Comparison of ENCODE assay signal across 17 mouse cellular contexts in genomic region chr1:165062813-165063492, GRCm38 (mm10).
DNase-seq lines count a peak whose midpoint lies in the region; ATAC-seq and TF ChIP-seq lines count a peak whose summit lies in the region.
"Had no signal": no experiment of that assay in that cellular context is flagged by ENCODE, and none has a peak within 500 bp of the region (broad histone marks: within the 10 kb centered on the region; RNA-seq: fewer than 3 reads in every experiment).

No protein-coding gene starts in this region.

- no peak overlapping the region for H3K27ac ChIP-seq in neural tube, embryonic 12.5 days
- peak overlapping the region; percentile 43; the same call in 1 of the 2 replicates for H3K27ac ChIP-seq in midbrain, postnatal 0 days (ENCODE audit: low read depth, low read length)
- H3K27ac ChIP-seq in gastrocnemius, adult 2 months: no peak overlapping the region
- H3K27ac ChIP-seq: forebrain, embryonic 12.5 days; limb, embryonic 15.5 days; macrophage had no signal

- no peaks in the 10 kb centered on the region for H3K9me3 ChIP-seq in neural tube, embryonic 12.5 days
- H3K9me3 ChIP-seq in midbrain, postnatal 0 days (ENCODE audit: low read length): no peaks in the 10 kb centered on the region
- H3K9me3 ChIP-seq: forebrain, embryonic 12.5 days; limb, embryonic 15.5 days had no signal

- no peaks in the 10 kb centered on the region for H3K27me3 ChIP-seq in neural tube, embryonic 12.5 days (replicated peaks)
- no peaks in the 10 kb centered on the region for H3K27me3 ChIP-seq in midbrain, postnatal 0 days (ENCODE audit: insufficient read depth, low read length)
- H3K27me3 ChIP-seq: forebrain, embryonic 12.5 days; limb, embryonic 15.5 days had no signal

- no peak overlapping the region for H3K4me2 ChIP-seq in neural tube, embryonic 12.5 days (replicated peaks)
- H3K4me2 ChIP-seq in midbrain, postnatal 0 days (ENCODE audit: low read depth, low read length, poor library complexity, severe bottlenecking): no peak overlapping the region
- H3K4me2 ChIP-seq: forebrain, embryonic 12.5 days; limb, embryonic 15.5 days had no signal

- DNase-seq in neural tube, embryonic 10.5 days (ENCODE audit: extremely low spot score, low spot score): no peak
- peak; percentile 20 for DNase-seq in induced T-regulatory cell, adult 2 months (ENCODE audit: low read depth)
- no peak for DNase-seq in midbrain, postnatal 0 days (ENCODE audit: low spot score)
- DNase-seq in thymus, postnatal 14 days: no peak
- no peak for DNase-seq in gastrocnemius, adult 2 months
- DNase-seq in left cerebral cortex, adult 9 months (ENCODE audit: low spot score in 2 of 2): no peak
- DNase-seq: adrenal gland, postnatal 25 days; heart, postnatal 14 days; kidney, adult 9 months; lung, adult 2 months; right cerebral cortex, adult 18-20 months; thymus, adult 18-20 months had no signal

- peak; percentile 23; the same call in 1 of the 2 replicates for ATAC-seq in neural tube, embryonic 12.5 days (ENCODE audit: low FRiP score, low read depth)
- no peak for ATAC-seq in midbrain, postnatal 0 days (ENCODE audit: low FRiP score)

- WGBS in neural tube, embryonic 12.5 days: 43% methylated on average over 8 of the region's 8 CpGs
- 28% methylated on average over 8 of the region's 8 CpGs for WGBS in midbrain, postnatal 0 days

- H3K9ac ChIP-seq in neural tube, embryonic 12.5 days: no peak overlapping the region
- no peak overlapping the region for H3K9ac ChIP-seq in midbrain, postnatal 0 days (replicated peaks; ENCODE audit: low read length, poor library complexity, severe bottlenecking)
- H3K9ac ChIP-seq: forebrain, embryonic 12.5 days; limb, embryonic 15.5 days had no signal

- H3K4me1 ChIP-seq in neural tube, embryonic 12.5 days: no peaks in the 10 kb centered on the region
- H3K4me1 ChIP-seq in midbrain, postnatal 0 days (ENCODE audit: insufficient read depth, low read length): peaks cover 2% of the 10 kb centered on the region; the same call in 1 of the 2 replicates
- H3K4me1 ChIP-seq: limb, embryonic 15.5 days had no signal

- TF ChIP-seq CTCF in midbrain, postnatal 0 days (IDR thresholded peaks at IDR 0.05): no peak
- no peak for TF ChIP-seq CTCF in gastrocnemius, adult 2 months (IDR thresholded peaks at IDR 0.05)

- H3K4me3 ChIP-seq in neural tube, embryonic 12.5 days: no peak overlapping the region
- H3K4me3 ChIP-seq in midbrain, postnatal 0 days (ENCODE audit: low read depth, low read length): no peak overlapping the region
- H3K4me3 ChIP-seq in gastrocnemius, adult 2 months: no peak overlapping the region
- H3K4me3 ChIP-seq: forebrain, embryonic 12.5 days; limb, embryonic 15.5 days; myocyte had no signal

- intact Hi-C loops in gastrocnemius, adult 2 months (cut with DNase I): no loop called here

- H3K36me3 ChIP-seq in neural tube, embryonic 12.5 days: no peaks in the 10 kb centered on the region
- no peaks in the 10 kb centered on the region for H3K36me3 ChIP-seq in midbrain, postnatal 0 days (ENCODE audit: insufficient read depth, low read length)
- H3K36me3 ChIP-seq: forebrain, embryonic 12.5 days; limb, embryonic 15.5 days had no signal
